Mouse (Mus musculus) thymus, adult 2 months (tissue): ENCODE data around the gene Stmn1.

Experiments used
- CTCF ChIP-seq: fragments of 200-500 bp; IDR thresholded peaks from 2 replicates; pipeline ENCODE4 v1.5.1; 2012; ENCODE audit warnings: mild to moderate bottlenecking, control low read depth, low read length, moderate library complexity, borderline replicate concordance; ENCODE audit not compliant: control insufficient read depth, poor library complexity, insufficient read depth; ENCODE audit errors: extremely low read depth
- POLR2A ChIP-seq: fragments of 200-500 bp; IDR thresholded peaks from 2 replicates; pipeline ENCODE4 v1.6.1; 2012; ENCODE audit warnings: mild to moderate bottlenecking, low read length, control low read depth, moderate library complexity; ENCODE audit not compliant: control insufficient read depth, poor library complexity, insufficient read depth; ENCODE audit errors: extremely low read depth

- TF ChIP-seq CTCF, result no peak
- TF ChIP-seq POLR2A, result no peak
These were observed 38.0 kb downstream of the Stmn1 start for GRCm38 (mm10) chr4:134505966-134506594.
